Mouse (Mus musculus) megakaryocyte, adult 5-6 weeks (primary cell): ENCODE data around the gene Reln. TPM values are rescaled to one million over a fixed set of nuclear protein-coding genes. Genes with fewer than 3 reads are reported as not detected.

Source experiments
- ATAC-seq: 2 replicates; pipeline ENCODE4 v1.8.0; 2016; ENCODE audit warnings: mild to moderate bottlenecking, inconsistent platforms; ENCODE audit not compliant: poor library complexity, severe bottlenecking
- total RNA-seq, 2 experiments: library from RNA; stranded (forward) in 1 of 2; stranded (reverse) in 1 of 2; fragments of 153-499, 151-499 nt in 1 of 2; fragments of 221-1000, 200-1000 nt in 1 of 2; gene quantifications; 2 replicates each; pipeline versions ENCODE4 v1.2.3 to v1.2.4; 2015 to 2017

Reln gene
- total RNA-seq, 2 experiments from 2014 or later, result 0.15 TPM; not detected in 1

- no peak for ATAC-seq
Observed at GRCm38 (mm10) chr5:21936627-21937026, 407.9 kb downstream of the Reln start.

GRCm38 (mm10) chr5:21936096-21936495 lies 408.4 kb downstream of the Reln start:
- no peak for ATAC-seq

- no peak for ATAC-seq
Observed at GRCm38 (mm10) chr5:21934811-21935396, 409.6 kb downstream of the Reln start.

- ATAC-seq, result no peak
Observed at GRCm38 (mm10) chr5:21934173-21934698, 410.3 kb downstream of the Reln start.

- no peak for ATAC-seq
Observed at GRCm38 (mm10) chr5:21933340-21934075, 411.0 kb downstream of the Reln start.

- no peak for ATAC-seq
Observed at GRCm38 (mm10) chr5:21931151-21931550, 413.4 kb downstream of the Reln start.

GRCm38 (mm10) chr5:21920310-21920709 lies 424.2 kb downstream of the Reln start:
- no peak for ATAC-seq

- no peak for ATAC-seq
Observed at GRCm38 (mm10) chr5:21919281-21919780, 425.2 kb downstream of the Reln start.

GRCm38 (mm10) chr5:21915973-21916372 lies 428.5 kb downstream of the Reln start:
- ATAC-seq, result no peak

GRCm38 (mm10) chr5:21914776-21915175 lies 429.7 kb downstream of the Reln start:
- no peak for ATAC-seq

- ATAC-seq, result no peak
Observed at GRCm38 (mm10) chr5:21912835-21913530, 431.5 kb downstream of the Reln start.

- ATAC-seq, result no peak
Observed at GRCm38 (mm10) chr5:21910726-21911125, 433.8 kb downstream of the Reln start.

GRCm38 (mm10) chr5:21909713-21910112 lies 434.8 kb downstream of the Reln start:
- ATAC-seq, result no peak

GRCm38 (mm10) chr5:21901411-21901810 lies 443.1 kb downstream of the Reln start:
- no peak for ATAC-seq

GRCm38 (mm10) chr5:21900891-21901290 lies 443.6 kb downstream of the Reln start:
- no peak for ATAC-seq

- ATAC-seq, result no peak
Observed at GRCm38 (mm10) chr5:21898875-21899274, 445.6 kb downstream of the Reln start.

GRCm38 (mm10) chr5:21896586-21896985 lies 447.9 kb downstream of the Reln start:
- ATAC-seq, result no peak

GRCm38 (mm10) chr5:21894168-21894567 lies 450.3 kb downstream of the Reln start:
- no peak for ATAC-seq

GRCm38 (mm10) chr5:21866750-21867149 lies 477.8 kb downstream of the Reln start:
- no peak for ATAC-seq

GRCm38 (mm10) chr5:21866311-21866712 lies 478.2 kb downstream of the Reln start:
- ATAC-seq, result no peak

GRCm38 (mm10) chr5:21865346-21866107 lies 479.0 kb downstream of the Reln start, which contains the start of gene Slc26a5:
Gene Slc26a5 (minus strand): TSS chr5:21865604.
- ATAC-seq, result no peak
